ENCODE assay signal across 7 mouse cellular contexts in the genomic region with DNA sequence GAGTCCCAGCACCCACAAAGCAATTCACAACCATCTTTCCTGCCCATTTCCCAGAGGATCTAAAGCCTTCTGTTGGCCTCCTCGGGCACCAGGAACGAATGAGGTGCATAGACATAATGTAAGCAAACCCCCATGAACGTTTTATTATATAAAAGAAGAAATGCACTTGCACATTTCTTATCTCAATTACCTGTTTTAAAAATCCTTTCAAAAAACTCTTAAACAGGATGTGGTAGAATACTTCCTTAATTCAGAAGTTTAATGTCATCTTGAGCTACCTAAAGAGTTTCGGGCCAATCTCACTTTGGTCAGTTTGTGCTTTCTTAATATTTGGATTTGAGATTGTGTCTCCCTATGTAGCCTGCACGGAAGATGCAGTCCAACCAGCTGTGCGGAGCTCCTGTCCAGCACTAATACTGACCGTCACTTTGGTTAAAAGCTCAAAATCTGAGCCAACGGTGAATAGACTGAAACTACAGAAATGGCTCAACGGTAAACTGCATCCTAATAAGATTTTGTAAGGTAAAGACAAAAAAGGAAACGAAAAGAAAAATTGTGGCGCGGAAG. TPM values are rescaled to one million over a fixed set of nuclear protein-coding genes. Genes with fewer than 3 reads are reported as not detected.
DNase-seq lines count a peak whose midpoint lies in the region; ATAC-seq and TF ChIP-seq lines count a peak whose summit lies in the region.

No protein-coding gene starts in this region.

- H3K36me3 ChIP-seq in spleen, adult 2 months (ENCODE audit: control insufficient read depth, insufficient read depth, low read length): peaks cover 16% of the 10 kb centered on the region
- H3K36me3 ChIP-seq in forebrain, embryonic 10.5 days (replicated peaks): peaks cover 79% of the 10 kb centered on the region
- peaks cover 81% of the 10 kb centered on the region for H3K36me3 ChIP-seq in liver, embryonic 12.5 days

- peak overlapping the region; percentile 80 for H3K27ac ChIP-seq in spleen, adult 2 months (ENCODE audit: insufficient read depth, low read length)
- peak overlapping the region; percentile 97 for H3K27ac ChIP-seq in forebrain, embryonic 10.5 days
- peak overlapping the region; percentile 92 for H3K27ac ChIP-seq in liver, embryonic 12.5 days

- ATAC-seq in liver, embryonic 12.5 days: no peak

- H3K4me2 ChIP-seq in liver, embryonic 12.5 days: peak overlapping the region; percentile 79

- peak overlapping the region; percentile 98 for H3K9ac ChIP-seq in liver, embryonic 12.5 days

- WGBS in spleen, adult 2 months: 2% methylated on average over 12 of the region's 12 CpGs
- WGBS in forebrain, embryonic 10.5 days: 21% methylated on average over 12 of the region's 12 CpGs
- WGBS in liver, embryonic 12.5 days (ENCODE audit: insufficient replicate concordance): 8% methylated on average over 12 of the region's 12 CpGs

- DNase-seq in spleen, adult 2 months (ENCODE audit: low read depth in 1 of 2, low spot score in 2 of 2): no peak
- DNase-seq in spleen, postnatal 36 days (ENCODE audit: low spot score in 2 of 2): no peak
- no peak for DNase-seq in forebrain, embryonic 10.5 days (ENCODE audit: extremely low spot score, low spot score)
- no peak for DNase-seq in urinary bladder, postnatal 36 days (ENCODE audit: low spot score in 2 of 2)
- no peak for DNase-seq in cerebellum, postnatal 36 days
- no peak for DNase-seq in ovary, postnatal 14 days (ENCODE audit: low spot score)

- H3K27me3 ChIP-seq in spleen, adult 2 months (ENCODE audit: control insufficient read depth, insufficient read depth, low read length): no peaks in the 10 kb centered on the region
- H3K27me3 ChIP-seq in forebrain, embryonic 10.5 days (ENCODE audit: poor library complexity, severe bottlenecking): no peaks in the 10 kb centered on the region
- no peaks in the 10 kb centered on the region for H3K27me3 ChIP-seq in liver, embryonic 12.5 days (replicated peaks)

- H3K4me1 ChIP-seq in spleen, adult 2 months (ENCODE audit: control insufficient read depth, insufficient read depth, insufficient read length): peaks cover 11% of the 10 kb centered on the region; the same call in 1 of the 2 replicates
- H3K4me1 ChIP-seq in forebrain, embryonic 10.5 days: peaks cover 50% of the 10 kb centered on the region
- peaks cover 57% of the 10 kb centered on the region for H3K4me1 ChIP-seq in liver, embryonic 12.5 days

- H3K9me3 ChIP-seq in forebrain, embryonic 10.5 days: peaks cover 7% of the 10 kb centered on the region; the same call in 1 of the 2 replicates
- H3K9me3 ChIP-seq in liver, embryonic 12.5 days (replicated peaks): no peaks in the 10 kb centered on the region

- peak overlapping the region; percentile 73 for H3K4me3 ChIP-seq in spleen, adult 2 months (ENCODE audit: extremely low read depth, insufficient read depth, insufficient read length)
- peak overlapping the region; percentile 95 for H3K4me3 ChIP-seq in forebrain, embryonic 10.5 days
- peak overlapping the region; percentile 90 for H3K4me3 ChIP-seq in liver, embryonic 12.5 days

- no peak for TF ChIP-seq CTCF in spleen, adult 2 months (IDR thresholded peaks at IDR 0.05; ENCODE audit: extremely low read depth, insufficient read depth, insufficient read length, insufficient replicate concordance)

- TF ChIP-seq POLR2A in spleen, adult 2 months (IDR thresholded peaks at IDR 0.05; ENCODE audit: low read depth, low read length): no peak

RNA-seq across cellular contexts. Expression of a gene that starts 1.0 kb away (rescaled TPM):
- polyA plus RNA-seq in spleen, adult 2 months (2012; rRNA removed): 172 and 175 TPM in 2 replicates
- polyA plus RNA-seq in forebrain, embryonic 10.5 days (2016; fragmentation: Nextera tagmentation; extraction: Ambion mirVana): 205 and 209 TPM in 2 replicates
- 125 and 128 TPM in 2 replicates for polyA plus RNA-seq in liver, embryonic 12.5 days (2016; fragmentation: Nextera tagmentation; extraction: Ambion mirVana)

RNA-seq across cellular contexts. Expression of a gene that starts 7.7 kb away (rescaled TPM):
- 19.8 and 20.6 TPM in 2 replicates for polyA plus RNA-seq in spleen, adult 2 months (2012; rRNA removed)
- polyA plus RNA-seq in forebrain, embryonic 10.5 days (2016; fragmentation: Nextera tagmentation; extraction: Ambion mirVana): 70.3 and 73.0 TPM in 2 replicates
- 16.8 and 18.7 TPM in 2 replicates for polyA plus RNA-seq in liver, embryonic 12.5 days (2016; fragmentation: Nextera tagmentation; extraction: Ambion mirVana)

RNA-seq across cellular contexts. Expression of a gene that starts 12.1 kb away (rescaled TPM):
- 10.3 and 11.1 TPM in 2 replicates for polyA plus RNA-seq in spleen, adult 2 months (2012; rRNA removed)
- 10.3 and 10.4 TPM in 2 replicates for polyA plus RNA-seq in forebrain, embryonic 10.5 days (2016; fragmentation: Nextera tagmentation; extraction: Ambion mirVana)
- 11.9 and 12.5 TPM in 2 replicates for polyA plus RNA-seq in liver, embryonic 12.5 days (2016; fragmentation: Nextera tagmentation; extraction: Ambion mirVana)

RNA-seq across cellular contexts. Expression of a gene that starts 19.2 kb away (rescaled TPM):
- polyA plus RNA-seq in spleen, adult 2 months (2012; rRNA removed): 23.1 and 24.1 TPM in 2 replicates
- 1.9 and 2.3 TPM in 2 replicates for polyA plus RNA-seq in forebrain, embryonic 10.5 days (2016; fragmentation: Nextera tagmentation; extraction: Ambion mirVana)
- polyA plus RNA-seq in liver, embryonic 12.5 days (2016; fragmentation: Nextera tagmentation; extraction: Ambion mirVana): 23.4 and 26.2 TPM in 2 replicates

RNA-seq across cellular contexts. Expression of a gene that starts 26.9 kb away (rescaled TPM):
- 25.8 and 29.7 TPM in 2 replicates for polyA plus RNA-seq in spleen, adult 2 months (2012; rRNA removed)
- polyA plus RNA-seq in forebrain, embryonic 10.5 days (2016; fragmentation: Nextera tagmentation; extraction: Ambion mirVana): 10.6 and 11.8 TPM in 2 replicates
- polyA plus RNA-seq in liver, embryonic 12.5 days (2016; fragmentation: Nextera tagmentation; extraction: Ambion mirVana): 5.0 and 5.8 TPM in 2 replicates
